Mouse (Mus musculus) layer of hippocampus, adult 2 months (tissue): ENCODE measurements around the gene Arrdc2. TPM values are rescaled to one million over a fixed set of nuclear protein-coding genes. Genes with fewer than 3 reads are reported as not detected.
A peak's percentile ranks its signal among the peaks of the same experiment; 100 is the strongest.

ENCODE experiments used
- DNase-seq, 2 experiments: peaks; one replicate each; pipeline ENCODE4 v3.0.0; 2022; ENCODE audit warnings: low spot score in 2 of 2
- H3K27ac ChIP-seq: fragments of 200-600 bp; 2 replicates; pipeline ENCODE4 v1.8.1; 2022
- H3K4me3 ChIP-seq: fragments of 200-600 bp; 2 replicates; pipeline ENCODE4 v1.8.1; 2022; ENCODE audit warnings: mild to moderate bottlenecking
- CTCF ChIP-seq: fragments of 200-600 bp; conservative IDR thresholded peaks from 2 replicates; pipeline ENCODE4 v1.8.1; 2022; ENCODE audit warnings: antibody characterized with exemption, mild to moderate bottlenecking, moderate library complexity
- long read RNA-seq, 2 experiments: library from polyadenylated mRNA; stranded (forward); transcript quantifications; one replicate each; pipeline ENCODE4 v2.0.0; 2021; ENCODE audit warnings: borderline mapping rate in 2 of 2
- total RNA-seq, 2 experiments: library from RNA; stranded (reverse); gene quantifications; 2 replicates each; pipeline ENCODE4 v1.2.3; 2021

The Arrdc2 gene
- total RNA-seq, result 10 to 100 TPM; 13.8 to 20.9 TPM
- long read RNA-seq, experiment 1, transcript Arrdc2-201 (8 exons, 2,355 nt), result major isoform, 8 of 12 reads
- long read RNA-seq, experiment 1, partial matches to known transcripts, result 0 of 12 reads
- long read RNA-seq, experiment 1, other reads (novel, unspliced or antisense), result 4 of 12 reads
- long read RNA-seq, experiment 2, transcript Arrdc2-201 (8 exons, 2,355 nt), result major isoform, 16 of 24 reads
- long read RNA-seq, experiment 2, partial matches to known transcripts, result 3 of 24 reads
- long read RNA-seq, experiment 2, other reads (novel, unspliced or antisense), result 2 of 24 reads

- 0 out of 2 replicates have a peak, but pooled peaks have one; percentile 11 for TF ChIP-seq CTCF
- H3K4me3 ChIP-seq, result peak within 1 kb of the TSS; percentile 56
- peak within 1 kb of the TSS; percentile 97 for H3K27ac ChIP-seq
- peak; percentile 96 to 99 for DNase-seq
Observed at GRCm38 (mm10) chr8:70839408-70840351, at the start of gene Arrdc2. Arrdc2 (minus strand) TSS chr8:70839720.

DNA sequence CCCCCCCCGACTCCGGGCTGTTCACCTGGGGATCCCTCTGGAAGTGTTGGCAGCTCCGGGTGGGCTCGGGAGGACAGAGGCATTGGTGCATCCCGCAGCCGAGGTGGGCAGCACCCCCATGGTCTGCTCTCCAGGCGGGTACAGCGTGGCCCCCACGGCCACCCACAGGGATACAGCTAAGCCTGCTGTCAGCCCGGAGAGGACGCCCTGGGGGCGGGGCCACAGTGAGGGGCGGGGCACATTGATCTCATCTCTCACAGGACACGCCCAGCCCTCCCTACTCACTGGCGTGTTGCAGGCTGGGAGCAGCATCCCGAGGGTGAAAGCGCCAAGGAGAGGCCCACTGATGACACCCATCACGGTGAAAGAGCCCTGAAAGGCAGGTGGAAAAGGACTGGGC, 48.1 kb upstream of the Arrdc2 start:
- TF ChIP-seq CTCF, result no peak
- peak in 1 of 2 experiments; percentile 46 for DNase-seq
- Histone ChIP-seq H3K4me3 (peak overlapping the region; percentile 7; the same call in 1 of the 2 replicates), H3K27ac (no peak overlapping the region)

GRCm38 (mm10) chr8:70885612-70886011, 46.1 kb upstream of the Arrdc2 start:
- no peak for DNase-seq
- H3K27ac ChIP-seq, result no peak overlapping the region
- H3K4me3 ChIP-seq, result no peak overlapping the region
- TF ChIP-seq CTCF, result no peak

- H3K4me3 ChIP-seq, result no peak overlapping the region
- H3K27ac ChIP-seq, result no peak overlapping the region
- TF ChIP-seq CTCF, result no peak
- no peak for DNase-seq
Observed at GRCm38 (mm10) chr8:70884683-70885082, 45.2 kb upstream of the Arrdc2 start.

GRCm38 (mm10) chr8:70884186-70884585, 44.7 kb upstream of the Arrdc2 start:
- no peak overlapping the region for H3K27ac ChIP-seq
- DNase-seq, result no peak
- TF ChIP-seq CTCF, result no peak
- H3K4me3 ChIP-seq, result no peak overlapping the region

GRCm38 (mm10) chr8:70880546-70880945, 41.0 kb upstream of the Arrdc2 start:
- no peak for TF ChIP-seq CTCF
- peak overlapping the region; percentile 77 for H3K27ac ChIP-seq
- H3K4me3 ChIP-seq, result no peak overlapping the region
- no peak for DNase-seq

GRCm38 (mm10) chr8:70880126-70880525, 40.6 kb upstream of the Arrdc2 start:
- no peak overlapping the region for H3K4me3 ChIP-seq
- H3K27ac ChIP-seq, result peak overlapping the region; percentile 77
- peak; percentile 15; the same call in 1 of the 2 replicates for TF ChIP-seq CTCF
- no peak for DNase-seq

- TF ChIP-seq CTCF, result no peak
- no peak for DNase-seq
- Histone ChIP-seq H3K4me3 (no peak overlapping the region), H3K27ac (peak overlapping the region; percentile 77; the same call in 1 of the 2 replicates)
Observed at GRCm38 (mm10) chr8:70879500-70879899, 40.0 kb upstream of the Arrdc2 start.

GRCm38 (mm10) chr8:70878178-70878577, 38.7 kb upstream of the Arrdc2 start:
- DNase-seq, result no peak
- TF ChIP-seq CTCF, result no peak
- no peak overlapping the region for H3K27ac ChIP-seq

GRCm38 (mm10) chr8:70876382-70876781, 36.9 kb upstream of the Arrdc2 start:
- no peak overlapping the region for H3K4me3 ChIP-seq
- no peak overlapping the region for H3K27ac ChIP-seq
- 0 out of 2 replicates have a peak, but pooled peaks have one; percentile 5 for TF ChIP-seq CTCF
- DNase-seq, result no peak

More at GRCm38 (mm10) chr8:70878178-70878577, 38.7 kb upstream of the Arrdc2 start:
- H3K4me3 ChIP-seq, result no peak overlapping the region

- Histone ChIP-seq H3K4me3 (no peak overlapping the region), H3K27ac (no peak overlapping the region)
- no peak for DNase-seq
- TF ChIP-seq CTCF, result no peak
Observed at GRCm38 (mm10) chr8:70874441-70874840, 34.9 kb upstream of the Arrdc2 start.

DNA sequence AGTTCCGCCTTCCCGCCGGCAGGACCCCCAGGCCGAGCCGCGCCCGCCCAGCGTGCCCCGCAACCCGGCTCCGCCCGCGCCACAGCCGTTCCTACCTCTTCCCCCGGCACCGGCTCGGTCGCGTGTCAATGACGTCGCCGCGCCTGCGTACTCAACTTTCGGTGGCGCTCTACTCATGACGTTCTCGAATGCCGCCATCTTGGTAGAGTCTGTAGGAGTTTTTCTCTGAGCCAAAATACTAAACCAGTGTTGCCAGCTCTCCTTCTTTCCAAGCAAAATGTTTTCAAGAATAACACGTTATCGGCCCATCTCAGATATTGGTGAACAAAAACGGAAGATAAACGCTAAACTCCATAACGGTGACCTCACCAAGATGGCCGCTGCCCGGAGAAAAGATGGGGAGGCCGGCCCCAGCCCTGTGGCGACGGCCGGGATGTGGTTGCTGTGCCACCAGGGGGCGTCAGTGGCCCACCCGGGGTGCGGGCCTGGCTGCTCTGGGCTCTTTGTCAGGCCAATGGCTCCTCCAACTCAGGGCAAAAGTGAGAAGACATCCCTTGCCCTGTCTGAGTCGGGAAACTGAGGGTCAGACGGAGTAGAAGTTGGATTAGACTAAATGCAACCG, 34.0 kb upstream of the Arrdc2 start, which contains the start of gene Ccdc124:
Gene Ccdc124, minus strand, starts transcription at position 572 of the 622 bp plus-strand sequence.
- H3K27ac ChIP-seq, result peak within 1 kb of the TSS; percentile 96
- peak within 1 kb of the TSS; percentile 71 for H3K4me3 ChIP-seq
- peak; percentile 93 to 97 for DNase-seq
- peak; percentile 99 for TF ChIP-seq CTCF
